Mouse (Mus musculus) retina, embryonic 14.5 days (tissue): Measurements from ENCODE around the gene Nabp2.

Source experiments
- DNase-seq: peaks from one replicate; pipeline ENCODE4 v3.0.0-alpha.2; 2015; ENCODE audit warnings: low spot score

The Nabp2 gene

GRCm38 (mm10) chr10:128411211-128412054 is at the start of gene Nabp2, which contains the start of gene Rnf41:
Gene Nabp2 (minus strand): TSS chr10:128411492.
Gene Rnf41 (plus strand): TSS chr10:128411657.
- peak; percentile 98 for DNase-seq

DNA sequence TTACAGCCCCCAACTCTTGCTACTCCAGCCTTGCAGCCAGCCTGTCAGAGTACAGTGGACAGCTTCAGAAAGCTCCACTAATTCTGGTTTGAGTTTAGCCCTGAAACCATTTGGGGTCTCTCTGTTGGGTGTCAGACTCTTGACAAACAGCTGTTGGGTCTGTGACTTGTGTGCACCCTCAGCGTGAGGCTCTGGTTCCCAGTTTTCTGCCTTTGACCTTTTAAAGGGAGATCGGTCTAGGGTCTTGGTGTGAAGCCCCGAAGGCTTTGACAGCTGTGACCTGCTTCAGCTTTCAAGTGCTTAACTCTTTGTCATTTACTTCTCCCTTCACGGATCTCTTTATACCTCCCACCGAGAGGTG is 49.0 kb upstream of the Nabp2 start:
- DNase-seq, result peak; percentile 39

- DNase-seq, result peak; percentile 48
Measured at GRCm38 (mm10) chr10:128459409-128460269, 48.3 kb upstream of the Nabp2 start.

DNA sequence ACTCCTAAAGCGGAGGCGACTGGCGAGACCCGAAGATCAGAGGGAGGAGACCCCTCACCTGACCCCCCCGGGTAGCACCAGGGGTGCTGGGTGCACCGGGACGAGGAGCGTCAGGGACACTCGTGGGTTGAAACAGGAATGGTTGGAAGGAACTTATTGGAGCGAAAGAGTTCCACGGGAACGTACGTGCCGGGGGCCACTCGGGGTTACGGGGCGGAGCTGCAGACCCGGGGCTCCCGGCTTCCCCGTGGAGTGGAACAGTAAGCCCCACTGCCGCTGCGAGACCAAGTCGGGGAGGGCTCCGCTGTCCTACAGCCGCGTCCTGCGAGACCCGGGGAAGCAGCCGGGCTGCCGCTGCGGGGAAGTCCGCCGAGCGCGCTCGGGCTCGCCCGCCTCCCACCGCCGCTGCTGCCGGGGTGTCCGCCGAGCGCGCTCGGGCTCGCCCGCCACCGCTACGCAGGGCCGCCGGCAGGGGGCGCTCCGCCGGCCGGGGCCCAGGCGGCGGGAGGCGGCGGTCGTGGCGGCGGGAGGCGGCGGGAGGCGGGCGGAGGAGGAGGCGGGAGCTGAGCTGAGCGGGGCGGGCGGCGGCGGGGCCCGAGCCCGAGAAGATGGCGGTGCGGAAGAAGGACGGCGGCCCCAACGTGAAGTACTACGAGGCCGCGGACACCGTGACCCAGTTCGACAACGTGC is 47.6 kb upstream of the Nabp2 start, which contains the start of gene Smarcc2:
Smarcc2 (plus strand) TSS at position 530 of the 690 bp plus-strand sequence.
- DNase-seq, result peak; percentile 82

GRCm38 (mm10) chr10:128458348-128458718 is 47.0 kb upstream of the Nabp2 start:
- DNase-seq, result peak; percentile 93

DNA sequence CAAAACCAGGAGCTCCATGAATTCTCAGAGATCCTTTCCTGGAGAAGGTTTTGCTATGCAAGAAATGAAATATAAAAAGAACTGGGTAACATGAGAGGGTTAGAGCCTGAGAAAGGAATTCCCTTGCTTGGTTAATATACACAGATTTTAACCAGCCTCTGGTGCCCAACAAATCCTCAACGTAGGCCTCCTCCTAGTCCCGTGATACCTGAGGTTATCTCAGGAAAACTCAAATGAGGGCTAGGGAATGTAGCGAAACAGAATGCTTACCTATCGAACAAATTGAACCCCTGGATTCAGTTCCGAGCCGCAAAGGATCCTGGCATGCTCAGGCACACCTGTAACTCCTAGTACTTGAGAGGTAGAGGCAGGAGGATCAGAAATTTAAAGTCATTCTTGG is 46.4 kb upstream of the Nabp2 start:
- DNase-seq, result no peak

DNA sequence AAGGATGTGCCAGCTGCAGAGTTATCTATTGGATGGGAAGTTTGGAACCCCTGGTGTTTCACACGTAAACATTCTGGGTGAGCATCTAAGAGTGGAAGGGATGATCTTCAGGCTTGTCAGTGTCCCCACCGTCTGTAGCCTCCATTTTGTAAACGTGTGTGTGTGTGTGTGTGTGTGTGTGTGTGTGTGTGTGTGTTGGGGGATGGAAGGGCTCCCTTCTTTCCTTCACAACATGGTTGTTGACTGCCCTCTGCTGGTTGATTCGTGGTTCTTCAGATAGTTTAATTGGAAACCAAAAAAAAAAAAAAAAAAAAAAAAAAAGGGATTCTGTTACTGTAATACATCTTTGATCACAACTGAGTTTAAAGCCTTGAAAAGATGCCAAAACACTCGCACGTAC is 44.0 kb upstream of the Nabp2 start:
- DNase-seq, result peak; percentile 93

- DNase-seq, result no peak
Measured at GRCm38 (mm10) chr10:128454471-128454870, 43.2 kb upstream of the Nabp2 start.

DNA sequence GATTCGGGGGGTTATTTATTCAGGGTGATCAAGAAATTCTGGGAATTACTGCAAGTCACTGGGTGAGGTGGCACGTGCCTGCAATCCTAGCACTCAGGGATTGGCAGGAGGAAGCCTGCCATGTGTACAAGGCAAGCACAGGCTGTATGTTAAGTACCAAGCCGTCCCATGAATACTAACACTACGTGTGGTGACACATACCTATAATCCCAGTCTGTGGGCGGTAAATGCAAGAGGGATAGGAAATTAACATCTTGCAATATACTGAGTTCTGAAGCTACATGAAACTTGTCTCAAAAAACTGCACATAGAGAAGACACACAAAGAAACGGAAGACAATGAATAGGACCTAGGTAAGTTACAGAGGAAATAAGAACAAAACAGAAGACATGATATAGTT is 39.7 kb upstream of the Nabp2 start:
- DNase-seq, result no peak

DNA sequence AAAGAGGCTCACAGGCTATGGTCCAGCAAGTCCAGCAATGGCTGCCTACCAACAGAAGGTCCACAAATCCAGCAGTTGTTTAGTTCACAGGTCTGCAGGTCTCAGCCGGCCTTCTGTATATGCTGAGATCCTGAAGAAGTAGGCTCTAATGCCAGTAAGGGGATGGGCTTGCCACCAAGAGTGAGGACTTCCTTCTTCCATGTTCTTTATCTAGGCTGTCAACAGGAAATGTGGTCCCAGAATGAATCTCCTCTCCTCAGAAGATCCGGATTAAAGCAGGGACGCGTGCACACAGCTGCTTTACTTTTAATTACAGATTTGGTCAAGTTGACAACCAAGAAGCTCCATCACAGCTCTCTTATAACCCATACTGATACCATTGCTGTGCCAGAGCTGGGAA is 34.1 kb upstream of the Nabp2 start:
- DNase-seq, result no peak

DNA sequence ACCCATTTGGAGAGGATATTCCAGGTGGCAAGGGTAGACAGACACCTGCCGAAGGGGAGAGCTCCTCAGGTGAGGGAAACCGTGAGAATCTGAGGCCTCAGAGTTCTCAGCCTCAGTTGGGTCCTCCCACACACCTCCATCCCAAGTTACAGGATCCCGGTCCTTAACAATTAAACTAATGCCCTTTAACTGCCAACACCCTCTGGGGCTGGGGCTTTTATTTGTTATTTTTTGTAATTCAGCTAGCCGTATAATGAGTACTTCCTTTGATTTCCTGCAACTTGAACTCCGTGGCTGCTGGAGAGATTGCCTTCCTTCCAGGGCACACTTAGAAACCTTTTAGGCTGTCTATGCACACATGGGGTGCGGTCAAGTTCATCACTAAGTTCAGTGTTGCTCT is 33.1 kb upstream of the Nabp2 start:
- no peak for DNase-seq

- DNase-seq, result no peak
Measured at GRCm38 (mm10) chr10:128442718-128443117, 31.4 kb upstream of the Nabp2 start.

DNA sequence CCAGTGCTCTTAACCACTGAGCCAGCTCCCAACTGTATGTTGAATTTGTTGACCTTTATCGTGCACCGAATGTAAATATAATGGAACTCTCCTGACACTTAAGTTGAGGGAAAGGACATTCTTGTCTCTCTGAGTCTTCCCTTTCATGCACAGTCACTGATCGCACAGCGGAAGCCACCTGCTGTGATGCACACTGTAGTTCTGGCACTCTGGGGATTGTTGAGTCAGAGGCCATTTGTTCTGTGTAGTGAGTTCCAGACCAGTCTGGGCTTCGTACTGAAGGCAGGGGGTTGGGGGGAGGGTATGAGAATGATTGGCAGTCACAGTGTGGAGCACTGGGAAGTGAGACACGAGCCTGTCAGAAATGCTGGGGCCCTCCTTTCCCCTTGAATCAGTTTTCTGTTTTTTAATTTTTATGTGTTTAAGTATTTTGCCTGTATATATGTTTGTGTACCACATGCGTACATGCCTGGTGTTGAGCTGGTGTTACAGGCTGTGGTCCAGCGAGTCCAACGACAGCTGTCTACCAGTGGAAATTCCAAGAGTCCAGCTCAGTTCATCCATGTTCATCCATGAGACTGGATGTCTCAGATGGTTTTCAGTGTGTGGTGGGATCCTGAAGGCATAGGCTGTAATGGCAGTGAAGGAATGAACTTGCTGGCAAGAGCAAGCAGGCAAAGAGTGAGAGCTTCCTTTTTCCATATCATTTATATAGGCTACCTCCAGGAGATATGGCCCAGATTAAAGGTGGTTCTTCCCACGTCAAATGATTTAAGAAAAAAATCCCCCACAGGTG is 30.2 kb upstream of the Nabp2 start:
- DNase-seq, result no peak

- peak; percentile 53 for DNase-seq
Measured at GRCm38 (mm10) chr10:128440407-128440806, 29.1 kb upstream of the Nabp2 start.

DNA sequence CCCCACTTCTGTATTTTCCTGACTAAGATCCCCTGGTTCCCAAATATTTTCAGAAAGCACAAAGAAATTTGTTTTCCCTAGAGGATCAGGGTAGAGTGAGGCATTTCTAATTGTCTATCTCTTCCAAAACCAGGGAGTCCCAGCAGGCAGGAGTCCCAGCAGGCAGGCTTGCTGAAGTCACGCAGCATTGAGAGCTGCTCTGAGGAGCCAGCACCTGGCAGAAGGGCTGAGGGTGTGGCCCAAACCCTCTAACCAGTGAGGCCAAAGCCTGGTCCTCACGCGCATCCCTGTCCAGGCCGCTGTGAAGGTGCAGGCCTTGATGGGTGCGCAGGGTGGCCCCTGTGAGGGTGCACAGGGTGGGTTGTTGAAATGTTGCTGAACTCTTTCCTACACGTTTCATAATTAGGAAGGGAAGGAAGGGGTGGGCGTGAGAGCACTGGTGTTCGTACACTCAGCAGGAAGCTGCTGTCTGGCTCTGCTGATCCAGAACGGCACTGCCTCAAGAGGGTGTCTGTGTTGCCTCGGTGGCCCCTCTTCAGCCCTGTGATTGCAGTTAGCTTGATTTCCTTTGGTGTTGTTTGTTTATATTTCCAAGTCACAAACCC is 27.5 kb upstream of the Nabp2 start:
- DNase-seq, result no peak

- DNase-seq, result no peak
Measured at GRCm38 (mm10) chr10:128436376-128436775, 25.1 kb upstream of the Nabp2 start.

- DNase-seq, result no peak
Measured at GRCm38 (mm10) chr10:128435873-128436272, 24.6 kb upstream of the Nabp2 start.

DNA sequence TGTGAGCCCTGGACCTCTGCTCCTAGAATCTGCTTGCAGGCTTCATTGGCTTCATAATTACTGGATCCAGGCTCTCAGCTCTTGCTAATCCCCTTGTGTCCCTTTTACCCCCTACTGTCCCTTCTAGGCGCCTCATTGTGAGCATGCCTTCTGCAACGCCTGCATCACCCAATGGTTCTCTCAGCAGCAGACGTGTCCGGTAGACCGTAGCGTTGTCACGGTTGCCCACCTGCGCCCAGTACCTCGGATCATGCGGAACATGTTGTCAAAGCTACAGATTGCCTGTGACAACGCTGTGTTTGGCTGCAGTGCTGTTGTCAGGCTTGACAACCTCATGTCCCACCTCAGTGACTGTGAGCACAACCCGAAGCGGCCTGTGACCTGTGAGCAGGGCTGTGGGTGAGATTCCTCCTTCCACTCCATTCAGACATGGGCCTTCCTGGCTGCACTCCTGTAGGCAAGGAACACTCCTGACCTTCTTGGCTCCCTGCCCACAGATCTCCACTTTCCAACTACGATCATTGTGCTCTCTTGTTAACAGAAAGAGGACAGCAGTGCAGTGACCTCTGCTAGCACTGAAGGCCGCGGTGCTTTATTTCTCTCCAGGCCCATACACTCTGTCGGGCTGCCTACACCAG is 24.0 kb upstream of the Nabp2 start:
- DNase-seq, result no peak

DNA sequence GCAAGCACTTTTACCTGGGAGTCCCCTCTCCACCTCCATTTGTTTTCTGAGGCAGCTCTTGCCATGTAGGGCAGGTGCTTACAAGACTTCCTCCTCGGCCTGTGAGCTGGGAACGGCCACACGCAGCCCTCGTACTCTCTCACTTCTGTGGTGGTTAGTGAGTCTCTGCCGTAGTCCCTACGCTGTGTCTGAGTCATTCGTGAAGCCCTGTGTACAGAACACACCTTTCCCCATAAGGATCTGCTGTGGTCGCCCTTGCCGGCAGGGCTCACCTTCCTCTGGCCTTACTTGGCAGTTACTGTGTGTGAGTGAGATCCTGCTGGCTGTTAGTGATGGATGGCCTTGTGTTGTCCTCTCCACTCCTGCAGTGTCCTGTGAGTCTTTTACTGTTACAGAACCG is 23.4 kb upstream of the Nabp2 start:
- no peak for DNase-seq

DNA sequence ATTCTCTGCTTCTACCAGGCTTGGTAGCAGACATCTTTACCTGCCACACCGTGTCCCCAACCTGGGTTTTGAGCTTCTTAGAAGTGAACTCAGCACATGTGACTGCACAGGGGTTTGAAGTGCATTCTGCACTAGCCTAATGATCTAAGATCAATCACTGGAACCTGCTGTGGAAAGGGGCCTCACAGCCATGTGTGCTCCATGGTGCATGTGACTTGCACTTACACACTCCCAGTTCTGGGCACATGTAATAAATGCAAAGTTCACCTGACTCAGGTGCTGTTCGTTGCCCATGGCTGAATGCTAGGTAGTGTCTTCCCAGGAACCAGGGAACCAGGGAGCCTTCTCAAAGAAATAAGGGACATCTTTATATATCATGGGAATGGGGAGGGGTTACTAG is 22.1 kb upstream of the Nabp2 start:
- no peak for DNase-seq

GRCm38 (mm10) chr10:128429454-128429853 is 18.2 kb upstream of the Nabp2 start:
- no peak for DNase-seq
